Mouse (Mus musculus): ENCODE measurements around the gene Opn3. TPM values are rescaled to one million over a fixed set of nuclear protein-coding genes. Genes with fewer than 3 reads are reported as not detected.

The Opn3 gene
- 1 to 10 TPM; 5.6 to 6.6 TPM for total RNA-seq (2021)
- 2.2 and 3.0 TPM in 2 replicates for polyA plus RNA-seq (2012; rRNA removed)
- long read RNA-seq, transcript Opn3-201 (4 exons, 1,913 nt), result major isoform, 11 of 12 reads
- long read RNA-seq, partial matches to known transcripts, result 0 of 12 reads
- long read RNA-seq, other reads (novel, unspliced or antisense), result 1 of 12 reads

DNA sequence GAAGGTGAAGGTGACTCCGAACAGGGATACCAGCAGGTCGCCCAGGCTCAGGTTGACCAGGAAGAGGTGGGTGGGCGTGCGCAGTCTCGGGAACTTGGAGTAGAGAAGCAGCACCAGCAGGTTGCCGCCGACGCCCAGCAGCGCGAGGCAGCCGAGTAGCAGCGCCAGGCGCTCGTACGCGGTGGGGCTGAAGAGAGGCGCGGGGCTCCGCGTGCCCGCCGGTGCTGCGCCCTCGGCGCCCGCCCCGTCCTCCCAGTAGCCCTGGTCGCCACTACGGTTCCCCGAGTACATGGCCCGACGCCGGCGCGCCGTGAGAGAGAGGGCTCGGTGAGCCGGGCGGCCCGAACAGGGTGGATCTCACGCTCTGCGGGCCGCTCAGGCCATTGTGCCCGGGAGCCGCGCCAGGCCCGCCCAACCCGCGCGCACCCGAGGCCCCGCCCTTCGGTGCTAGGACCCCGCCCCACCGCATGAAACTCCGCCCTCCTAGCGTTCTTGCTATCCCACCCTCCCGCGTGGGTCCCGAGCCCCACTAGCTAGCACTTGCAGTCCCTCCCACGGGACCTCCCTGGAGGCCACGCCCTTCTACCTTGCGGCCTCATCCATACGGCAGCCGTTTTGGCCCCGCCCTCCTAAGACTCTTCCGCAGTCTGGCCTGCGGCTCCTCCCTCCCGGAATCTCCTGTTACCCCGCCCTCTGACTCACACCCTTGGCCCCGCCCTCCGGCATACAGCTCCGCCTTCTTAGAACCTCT lies at the start of gene Opn3, which contains the start of gene Chml:
TSS of gene Opn3 (minus strand) at position 531 of the 751 bp plus-strand sequence.
TSS of gene Chml (minus strand) at position 656 of the 751 bp plus-strand sequence.
- 0 out of 2 replicates have a peak, but pooled peaks cover 2% of the 10 kb centered on the region for H3K36me3 ChIP-seq (ENCODE audit: control insufficient read depth, insufficient read depth, low read length)
- no peaks in the 10 kb centered on the region for H3K27me3 ChIP-seq (ENCODE audit: control insufficient read depth, insufficient read depth, low read length)
- H3K27ac ChIP-seq, result peak within 1 kb of the TSS; percentile 91
- peak within 1 kb of the TSS; percentile 95 for H3K4me3 ChIP-seq
- TF ChIP-seq CTCF (IDR thresholded peaks at IDR 0.05) (no peak; the same call in 1 of the 2 replicates), POLR2A (IDR thresholded peaks at IDR 0.05; ENCODE audit: insufficient read depth, low read depth, low read length) (peak; percentile 86), EP300 (IDR thresholded peaks at IDR 0.05; ENCODE audit: insufficient read depth, low read depth, low read length) (no peak)
- intact Hi-C loops (cut with DNase I), result loop anchor here (2.0 kb wide), 1 partner anchor 68 kb away; the partner anchor contains the start of gene Fh1
- WGBS, result under 1% methylated on average over 72 of the region's 73 CpGs
- peaks cover 1% of the 10 kb centered on the region; the same call in 1 of the 2 replicates for H3K4me1 ChIP-seq (ENCODE audit: control insufficient read depth, insufficient read depth, low read length)
- DNase-seq, result peak; percentile 99
- H3K79me2 ChIP-seq (replicated peaks; ENCODE audit: control insufficient read depth, insufficient read depth, low read length), result no peaks in the 10 kb centered on the region
- peak within 1 kb of the TSS; percentile 73 for H3K9ac ChIP-seq (ENCODE audit: low read depth, low read length)

DNA sequence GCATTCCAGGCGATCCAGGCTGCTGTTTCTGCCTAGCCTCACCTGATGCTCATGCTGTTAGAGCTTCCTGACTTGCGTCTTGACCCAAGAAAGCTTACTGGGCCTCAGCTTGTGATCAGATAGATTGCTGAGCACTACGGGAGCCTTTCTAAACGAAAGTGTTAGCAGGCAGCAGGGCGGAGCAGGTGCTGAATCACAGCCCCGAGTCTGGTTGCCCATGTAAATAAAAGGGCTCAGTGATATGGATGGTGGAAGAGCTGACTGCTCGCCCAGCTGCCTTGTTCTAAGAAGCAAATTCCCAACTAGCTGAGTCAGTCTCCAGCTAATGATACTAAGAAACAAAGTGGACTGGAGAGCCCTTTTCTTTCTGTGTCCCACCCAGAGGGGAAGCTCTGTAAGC lies 33.2 kb upstream of the Opn3 start:
- no peak for DNase-seq
- Histone ChIP-seq H3K4me1 (ENCODE audit: control insufficient read depth, insufficient read depth, low read length) (no peaks in the 10 kb centered on the region), H3K27ac (no peak overlapping the region), H3K36me3 (ENCODE audit: control insufficient read depth, insufficient read depth, low read length) (no peaks in the 10 kb centered on the region), H3K9ac (ENCODE audit: low read depth, low read length) (no peak overlapping the region), H3K27me3 (ENCODE audit: control insufficient read depth, insufficient read depth, low read length) (no peaks in the 10 kb centered on the region), H3K4me3 (no peak overlapping the region), H3K79me2 (replicated peaks; ENCODE audit: control insufficient read depth, insufficient read depth, low read length) (no peaks in the 10 kb centered on the region)
- WGBS, result 27% methylated on average over 7 of the region's 7 CpGs
- intact Hi-C loops (cut with DNase I), result no loop called here
- TF ChIP-seq EP300 (IDR thresholded peaks at IDR 0.05; ENCODE audit: insufficient read depth, low read depth, low read length), result no peak
- no peak for TF ChIP-seq CTCF (IDR thresholded peaks at IDR 0.05)
- TF ChIP-seq POLR2A (IDR thresholded peaks at IDR 0.05; ENCODE audit: insufficient read depth, low read depth, low read length), result no peak

DNA sequence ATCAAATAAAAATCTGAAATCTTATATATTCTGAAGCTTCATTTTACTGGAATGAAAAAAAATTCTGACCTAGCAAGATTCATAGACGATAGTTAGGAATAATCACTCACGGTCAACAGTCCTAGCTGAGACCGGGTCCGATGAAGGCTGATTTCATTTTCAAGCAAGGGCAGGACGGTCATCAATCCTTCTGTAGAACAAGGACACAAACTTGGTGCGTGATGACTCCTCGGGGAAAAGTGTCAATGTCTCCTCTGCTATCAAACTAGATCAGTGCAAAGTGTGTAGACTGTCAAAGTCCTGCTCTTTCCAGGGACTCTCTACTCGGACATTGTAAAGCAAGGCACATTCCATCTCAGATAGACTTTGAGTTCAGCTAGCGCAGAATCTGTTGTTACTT lies 24.3 kb upstream of the Opn3 start:
- intact Hi-C loops (cut with DNase I), result no loop called here
- Histone ChIP-seq H3K27ac (no peak overlapping the region), H3K27me3 (ENCODE audit: control insufficient read depth, insufficient read depth, low read length) (no peaks in the 10 kb centered on the region), H3K79me2 (replicated peaks; ENCODE audit: control insufficient read depth, insufficient read depth, low read length) (no peaks in the 10 kb centered on the region), H3K4me3 (no peak overlapping the region), H3K4me1 (ENCODE audit: control insufficient read depth, insufficient read depth, low read length) (peaks cover 2% of the 10 kb centered on the region; the same call in 1 of the 2 replicates), H3K9ac (ENCODE audit: low read depth, low read length) (no peak overlapping the region), H3K36me3 (ENCODE audit: control insufficient read depth, insufficient read depth, low read length) (no peaks in the 10 kb centered on the region)
- 88% methylated on average over 9 of the region's 9 CpGs for WGBS
- TF ChIP-seq CTCF (IDR thresholded peaks at IDR 0.05) (no peak), POLR2A (IDR thresholded peaks at IDR 0.05; ENCODE audit: insufficient read depth, low read depth, low read length) (no peak), EP300 (IDR thresholded peaks at IDR 0.05; ENCODE audit: insufficient read depth, low read depth, low read length) (no peak)
- DNase-seq, result no peak

DNA sequence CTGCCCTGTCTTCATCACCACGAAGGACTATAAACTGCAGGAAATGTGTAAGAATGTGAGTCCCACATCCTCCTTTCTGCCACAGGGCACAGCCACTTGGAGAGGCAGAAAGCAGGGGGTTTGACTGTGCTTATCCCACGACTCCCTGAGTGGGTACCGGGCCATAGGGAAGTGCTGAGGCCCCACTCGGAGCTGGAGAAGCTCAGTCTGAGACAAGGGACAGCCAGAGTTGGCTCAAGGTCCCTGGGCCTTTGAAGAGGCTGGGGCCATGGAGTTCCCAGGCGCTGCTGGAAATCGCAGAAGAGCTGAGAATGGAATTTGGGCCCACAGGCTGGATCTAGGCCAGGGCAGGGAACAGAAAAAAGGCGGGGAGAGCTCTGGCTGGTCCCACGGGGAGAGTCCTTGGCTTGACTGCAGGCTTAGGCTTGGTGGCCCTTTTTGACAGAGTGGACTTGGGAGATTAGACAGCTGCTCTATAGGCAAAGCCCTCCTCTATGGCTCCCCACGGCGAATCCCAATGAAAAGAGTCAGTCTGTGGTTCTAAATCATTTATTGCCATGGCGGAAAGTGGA lies 19.8 kb upstream of the Opn3 start:
- no peaks in the 10 kb centered on the region for H3K36me3 ChIP-seq (ENCODE audit: control insufficient read depth, insufficient read depth, low read length)
- no peaks in the 10 kb centered on the region for H3K79me2 ChIP-seq (replicated peaks; ENCODE audit: control insufficient read depth, insufficient read depth, low read length)
- TF ChIP-seq POLR2A (IDR thresholded peaks at IDR 0.05; ENCODE audit: insufficient read depth, low read depth, low read length) (no peak), CTCF (IDR thresholded peaks at IDR 0.05) (no peak), EP300 (IDR thresholded peaks at IDR 0.05; ENCODE audit: insufficient read depth, low read depth, low read length) (no peak)
- H3K4me3 ChIP-seq, result no peak overlapping the region
- WGBS, result 49% methylated on average over 11 of the region's 11 CpGs
- no peaks in the 10 kb centered on the region for H3K27me3 ChIP-seq (ENCODE audit: control insufficient read depth, insufficient read depth, low read length)
- H3K9ac ChIP-seq (ENCODE audit: low read depth, low read length), result no peak overlapping the region
- H3K27ac ChIP-seq, result no peak overlapping the region
- intact Hi-C loops (cut with DNase I), result no loop called here
- H3K4me1 ChIP-seq (ENCODE audit: control insufficient read depth, insufficient read depth, low read length), result peaks cover 2% of the 10 kb centered on the region; the same call in 1 of the 2 replicates
- peak; percentile 52 to 67 for DNase-seq

DNA sequence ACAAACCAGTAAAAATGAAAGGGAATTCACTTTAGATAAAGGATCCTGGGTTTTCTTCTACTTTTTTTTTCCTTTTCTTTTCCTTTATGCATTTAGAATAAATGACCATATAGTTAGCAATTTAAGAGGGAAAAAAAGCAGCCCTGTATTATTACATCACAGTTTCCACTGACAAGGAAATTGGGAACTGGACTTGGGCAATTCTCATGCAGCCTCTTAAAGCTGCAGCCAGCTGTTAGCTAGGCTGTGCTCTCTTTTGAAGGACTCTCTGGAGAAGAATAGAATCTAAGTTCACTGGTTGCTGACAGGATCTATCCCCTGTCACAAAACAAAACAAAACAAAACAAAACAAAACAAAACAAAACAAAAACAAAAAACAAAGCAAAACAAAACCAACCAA lies 15.4 kb upstream of the Opn3 start:
- H3K36me3 ChIP-seq (ENCODE audit: control insufficient read depth, insufficient read depth, low read length), result no peaks in the 10 kb centered on the region
- intact Hi-C loops (cut with DNase I), result no loop called here
- no peak overlapping the region for H3K4me3 ChIP-seq
- H3K27me3 ChIP-seq (ENCODE audit: control insufficient read depth, insufficient read depth, low read length), result no peaks in the 10 kb centered on the region
- DNase-seq, result no peak
- H3K27ac ChIP-seq, result no peak overlapping the region
- no peak overlapping the region for H3K9ac ChIP-seq (ENCODE audit: low read depth, low read length)
- no peaks in the 10 kb centered on the region for H3K79me2 ChIP-seq (replicated peaks; ENCODE audit: control insufficient read depth, insufficient read depth, low read length)
- H3K4me1 ChIP-seq (ENCODE audit: control insufficient read depth, insufficient read depth, low read length), result peaks cover 2% of the 10 kb centered on the region; the same call in 1 of the 2 replicates
- TF ChIP-seq CTCF (IDR thresholded peaks at IDR 0.05) (no peak), POLR2A (IDR thresholded peaks at IDR 0.05; ENCODE audit: insufficient read depth, low read depth, low read length) (no peak), EP300 (IDR thresholded peaks at IDR 0.05; ENCODE audit: insufficient read depth, low read depth, low read length) (no peak)

Measured in heart, adult 2 months (tissue).